Mouse (Mus musculus): ENCODE results near the gene Ufsp1.

DNA sequence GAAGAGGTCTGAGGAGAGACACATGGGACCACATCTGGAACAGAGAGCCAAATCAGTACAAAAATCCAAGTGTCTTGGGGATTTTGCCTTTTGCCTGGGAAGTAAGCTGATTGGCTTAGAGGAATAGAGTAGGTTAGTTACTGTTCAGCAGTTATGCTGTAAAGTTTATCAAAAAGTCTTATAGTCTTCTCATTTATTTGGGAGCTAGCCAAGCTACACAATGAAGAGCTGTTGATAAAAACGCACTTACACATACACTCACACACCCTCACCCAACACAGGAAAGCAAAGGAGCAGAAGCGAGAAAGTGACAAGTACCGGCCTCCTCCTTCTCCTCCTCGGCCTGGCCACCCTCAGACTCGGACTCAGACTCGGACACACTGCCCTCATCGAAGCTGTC, 4.8 kb downstream of the Ufsp1 start:
- no peak for TF ChIP-seq EP300 (optimal IDR thresholded peaks at IDR 0.05)
- TF ChIP-seq CTCF (IDR thresholded peaks at IDR 0.05; ENCODE audit: low read depth): no peak
